Mouse (Mus musculus) spleen, adult 2 months (tissue): ENCODE measurements at regions not wholly inside any gene's neighbourhood (a gene's known extent, or its start where the extent isn't known, plus 50 kb on each side); places are given as distances from the start of the nearest gene placed in this dataset.

Source experiments
- CTCF ChIP-seq: fragments of 200-500 bp; IDR thresholded peaks from 2 replicates; pipeline ENCODE4 v1.5.1; 2011; ENCODE audit warnings: mild to moderate bottlenecking, inconsistent platforms; ENCODE audit not compliant: insufficient read depth, insufficient read length, insufficient replicate concordance; ENCODE audit errors: extremely low read depth
- POLR2A ChIP-seq: fragments of 200-500 bp; IDR thresholded peaks from 2 replicates; pipeline ENCODE4 v1.6.1; 2011; ENCODE audit warnings: low read depth, low read length, inconsistent platforms

GRCm38 (mm10) chr3:14952951-14953350, 66.9 kb downstream of the Car2 start:
- no peak for TF ChIP-seq CTCF
- TF ChIP-seq POLR2A: no peak
